Mouse (Mus musculus) embryonic fibroblast, embryonic 13.5 days (primary cell): ENCODE data around the gene Arid1b. TPM values are rescaled to one million over a fixed set of nuclear protein-coding genes. Genes with fewer than 3 reads are reported as not detected.

Experiments used
- H3K27ac ChIP-seq: 2 replicates; pipeline ENCODE4 v1.5.1; 2012; ENCODE audit warnings: low read length, control low read depth, inconsistent platforms; ENCODE audit not compliant: insufficient read depth
- H3K4me1 ChIP-seq: 2 replicates; pipeline ENCODE4 v1.6.1; 2011; ENCODE audit warnings: low read length; ENCODE audit not compliant: control insufficient read depth, insufficient read depth
- H3K4me3 ChIP-seq: 2 replicates; pipeline ENCODE4 v1.5.1; 2011; ENCODE audit warnings: mild to moderate bottlenecking, control low read depth, low read length; ENCODE audit not compliant: insufficient read depth
- CTCF ChIP-seq: IDR thresholded peaks from 2 replicates; pipeline ENCODE4 v1.5.1; 2011; ENCODE audit warnings: mild to moderate bottlenecking, control low read depth, low read length, moderate library complexity, borderline replicate concordance; ENCODE audit not compliant: insufficient read depth
- POLR2A ChIP-seq: IDR thresholded peaks from 2 replicates; pipeline ENCODE4 v1.6.1; 2011; ENCODE audit warnings: low read depth, mild to moderate bottlenecking, control low read depth, low read length, moderate library complexity
- polyA plus RNA-seq: library from polyadenylated mRNA; stranded (reverse); fragments of >200 nt; gene quantifications from 2 replicates; pipeline ENCODE4 v1.2.4, GENCODE M21; 2011; ENCODE audit warnings: low read depth; ENCODE audit not compliant: missing spikeins, insufficient read length

Gene Arid1b
- polyA plus RNA-seq, 1 experiment = 21.7 TPM

- TF ChIP-seq CTCF (no peak), POLR2A (no peak)
- no peak overlapping the region for H3K27ac ChIP-seq
- H3K4me1 ChIP-seq = peaks cover 14% of the 10 kb centered on the region; the same call in 1 of the 2 replicates
Observed at GRCm38 (mm10) chr17:5061593-5061992, 67.5 kb downstream of the Arid1b start.

GRCm38 (mm10) chr17:5063471-5064176 is 69.5 kb downstream of the Arid1b start:
- no peak overlapping the region for H3K4me3 ChIP-seq
- no peak overlapping the region for H3K27ac ChIP-seq
- peaks cover 5% of the 10 kb centered on the region; the same call in 1 of the 2 replicates for H3K4me1 ChIP-seq
- TF ChIP-seq CTCF (no peak), POLR2A (no peak)

More at GRCm38 (mm10) chr17:5061593-5061992, 67.5 kb downstream of the Arid1b start:
- H3K4me3 ChIP-seq = no peak overlapping the region

GRCm38 (mm10) chr17:5064777-5065176 is 70.6 kb downstream of the Arid1b start:
- Histone ChIP-seq H3K27ac (no peak overlapping the region), H3K4me1 (no peaks in the 10 kb centered on the region), H3K4me3 (no peak overlapping the region)
- no peak for TF ChIP-seq POLR2A
- TF ChIP-seq CTCF = no peak

GRCm38 (mm10) chr17:5065270-5065669 is 71.1 kb downstream of the Arid1b start:
- no peak for TF ChIP-seq CTCF
- TF ChIP-seq POLR2A = no peak
- H3K27ac ChIP-seq = no peak overlapping the region
- no peaks in the 10 kb centered on the region for H3K4me1 ChIP-seq
- no peak overlapping the region for H3K4me3 ChIP-seq

GRCm38 (mm10) chr17:5066835-5067234 is 72.7 kb downstream of the Arid1b start:
- Histone ChIP-seq H3K27ac (no peak overlapping the region), H3K4me3 (no peak overlapping the region), H3K4me1 (no peaks in the 10 kb centered on the region)
- TF ChIP-seq CTCF (no peak), POLR2A (no peak)

GRCm38 (mm10) chr17:5067264-5067663 is 73.1 kb downstream of the Arid1b start:
- Histone ChIP-seq H3K4me1 (no peaks in the 10 kb centered on the region), H3K27ac (no peak overlapping the region), H3K4me3 (no peak overlapping the region)
- no peak for TF ChIP-seq CTCF
- TF ChIP-seq POLR2A = no peak

- no peak overlapping the region for H3K4me3 ChIP-seq
- H3K4me1 ChIP-seq = no peaks in the 10 kb centered on the region
- no peak overlapping the region for H3K27ac ChIP-seq
Observed at GRCm38 (mm10) chr17:5070399-5070798, 76.3 kb downstream of the Arid1b start.

GRCm38 (mm10) chr17:5072539-5072938 is 78.4 kb downstream of the Arid1b start:
- Histone ChIP-seq H3K27ac (no peak overlapping the region), H3K4me3 (no peak overlapping the region), H3K4me1 (no peaks in the 10 kb centered on the region)
- TF ChIP-seq POLR2A (no peak), CTCF (no peak)

More at GRCm38 (mm10) chr17:5070399-5070798, 76.3 kb downstream of the Arid1b start:
- TF ChIP-seq POLR2A (no peak), CTCF (no peak)

GRCm38 (mm10) chr17:5074752-5075506 is 80.8 kb downstream of the Arid1b start:
- H3K27ac ChIP-seq = no peak overlapping the region

GRCm38 (mm10) chr17:5077996-5078395 is 83.9 kb downstream of the Arid1b start:
- H3K4me1 ChIP-seq = peaks cover 6% of the 10 kb centered on the region
- H3K4me3 ChIP-seq = no peak overlapping the region
- no peak overlapping the region for H3K27ac ChIP-seq
- TF ChIP-seq POLR2A (no peak), CTCF (no peak)

More at GRCm38 (mm10) chr17:5074752-5075506, 80.8 kb downstream of the Arid1b start:
- Histone ChIP-seq H3K4me3 (no peak overlapping the region), H3K4me1 (no peaks in the 10 kb centered on the region; the same call in 1 of the 2 replicates)
- TF ChIP-seq POLR2A = no peak
- TF ChIP-seq CTCF = no peak
